8 mouse cellular contexts compared by ENCODE assay signal in genomic region chr8:93811719-93812475, GRCm38 (mm10). TPM values are rescaled to one million over a fixed set of nuclear protein-coding genes. Genes with fewer than 3 reads are reported as not detected.
A peak's percentile ranks its signal among the peaks of the same experiment; 100 is the strongest.
DNase-seq lines count a peak whose midpoint lies in the region; ATAC-seq and TF ChIP-seq lines count a peak whose summit lies in the region.

No protein-coding gene starts in this region.

- H3K27ac ChIP-seq in gastrocnemius, adult 2 months = no peak overlapping the region
- H3K27ac ChIP-seq in intestine, embryonic 14.5 days (ENCODE audit: low read depth) = no peak overlapping the region
- no peak overlapping the region for H3K27ac ChIP-seq in stomach, embryonic 15.5 days

- no peaks in the 10 kb centered on the region for H3K9me3 ChIP-seq in intestine, embryonic 14.5 days (ENCODE audit: control insufficient read depth, low read length)
- no peaks in the 10 kb centered on the region for H3K9me3 ChIP-seq in stomach, embryonic 15.5 days

- no peak for TF ChIP-seq CTCF in gastrocnemius, adult 2 months (IDR thresholded peaks at IDR 0.05)

- no peaks in the 10 kb centered on the region for H3K36me3 ChIP-seq in intestine, embryonic 14.5 days (ENCODE audit: control insufficient read depth, insufficient read depth, low read length)
- H3K36me3 ChIP-seq in stomach, embryonic 15.5 days = no peaks in the 10 kb centered on the region

- DNase-seq in gastrocnemius, adult 2 months = no peak
- DNase-seq in gastrocnemius, adult 8-10 months (ENCODE audit: low spot score in 2 of 2) = no peak
- peak; percentile 64 for DNase-seq in right cerebral cortex, postnatal 4 days
- DNase-seq in right cerebral cortex, postnatal 36 days (ENCODE audit: low spot score in 2 of 2) = no peak
- no peak for DNase-seq in intestine, embryonic 14.5 days (ENCODE audit: low spot score)
- DNase-seq in gastrocnemius, postnatal 14 days = no peak

- peaks cover 19% of the 10 kb centered on the region for H3K4me1 ChIP-seq in intestine, embryonic 14.5 days (replicated peaks; ENCODE audit: control insufficient read depth, insufficient read depth, low read length)
- peaks cover 22% of the 10 kb centered on the region for H3K4me1 ChIP-seq in stomach, embryonic 15.5 days

- no peak overlapping the region; the same call in 1 of the 2 replicates for H3K9ac ChIP-seq in intestine, embryonic 14.5 days (ENCODE audit: low read length)
- no peak overlapping the region for H3K9ac ChIP-seq in stomach, embryonic 15.5 days

- WGBS in intestine, embryonic 14.5 days = 18% methylated on average over 20 of the region's 20 CpGs
- WGBS in stomach, embryonic 15.5 days = 15% methylated on average over 20 of the region's 20 CpGs

- H3K4me3 ChIP-seq in gastrocnemius, adult 2 months = peak overlapping the region; percentile 86
- H3K4me3 ChIP-seq in intestine, embryonic 14.5 days (ENCODE audit: low read depth, low read length) = peak overlapping the region; percentile 59
- H3K4me3 ChIP-seq in stomach, embryonic 15.5 days (replicated peaks) = peak overlapping the region; percentile 66

- H3K4me2 ChIP-seq in intestine, embryonic 14.5 days (ENCODE audit: low read length) = peak overlapping the region; percentile 74
- H3K4me2 ChIP-seq in stomach, embryonic 15.5 days = peak overlapping the region; percentile 88

- intact Hi-C loops in gastrocnemius, adult 2 months (cut with DNase I) = loop anchor here (5.0 kb wide), 2 partner anchors 120 to 150 kb away; no protein-coding TSS in a partner anchor
- intact Hi-C loops in gastrocnemius, postnatal 14 days (cut with DNase I; ENCODE audit: low total_unique reads) = loop anchor here (10.0 kb wide), 1 partner anchor 113 kb away; no protein-coding TSS in a partner anchor

- H3K27me3 ChIP-seq in intestine, embryonic 14.5 days (replicated peaks; ENCODE audit: control insufficient read depth, insufficient read depth, low read length) = peaks cover 24% of the 10 kb centered on the region
- H3K27me3 ChIP-seq in stomach, embryonic 15.5 days (replicated peaks) = peaks cover 22% of the 10 kb centered on the region

- ATAC-seq in intestine, embryonic 14.5 days (replicated peaks; ENCODE audit: low FRiP score, low TSS enrichment, low read depth) = no peak
- no peak for ATAC-seq in stomach, embryonic 15.5 days (ENCODE audit: insufficient read depth, low FRiP score, low read depth)
- ATAC-seq in erythroid progenitor cell, adult 5-6 weeks (replicated peaks; ENCODE audit: low FRiP score, poor library complexity, severe bottlenecking) = no peak

RNA-seq across cellular contexts. Expression of gene Gnao1, which starts 2.1 kb away (rescaled TPM):
- 1 to 10 TPM; 7.5 to 7.7 TPM for total RNA-seq in gastrocnemius, adult 2 months (2021)
- total RNA-seq in gastrocnemius, adult 8-10 months (2022) = 1 to 10 TPM; 3.5 to 5.0 (median 4.5) TPM
- polyA plus RNA-seq in intestine, embryonic 14.5 days (2014; fragmentation: Nextera tagmentation; extraction: Ambion mirVana) = 14.3 and 14.8 TPM in 2 replicates
- 14.9 and 15.1 TPM in 2 replicates for polyA plus RNA-seq in stomach, embryonic 15.5 days (2015; fragmentation: Nextera tagmentation; extraction: Ambion mirVana)
- total RNA-seq in gastrocnemius, postnatal 14 days (2021) = 10 to 100 TPM; 11.1 to 11.6 TPM
- total RNA-seq in erythroid progenitor cell, adult 5-6 weeks (2015; ENCODE audit: low replicate concordance) = 0.42 TPM in 1 of 2 replicates, not detected in the other
- total RNA-seq in erythroid progenitor cell, adult 5-6 weeks (2017; ENCODE audit: low replicate concordance) = not detected in 2 replicates
